Mouse (Mus musculus) spleen, postnatal 10 days (tissue): ENCODE measurements around the gene Cald1.
A peak's percentile ranks its signal among the peaks of the same experiment; 100 is the strongest.

Experiments used
- DNase-seq, 2 experiments: peaks; one replicate each; pipeline ENCODE4 v3.0.0; 2021 to 2022; ENCODE audit warnings: low spot score in 2 of 2

Cald1 gene

GRCm38 (mm10) chr6:34598121-34599065 is at the start of gene Cald1:
Gene Cald1, plus strand, starts transcription at chr6:34598500.
- no peak for DNase-seq

GRCm38 (mm10) chr6:34549017-34549416 is 49.3 kb upstream of the Cald1 start:
- DNase-seq = peak; percentile 51 to 81

DNA sequence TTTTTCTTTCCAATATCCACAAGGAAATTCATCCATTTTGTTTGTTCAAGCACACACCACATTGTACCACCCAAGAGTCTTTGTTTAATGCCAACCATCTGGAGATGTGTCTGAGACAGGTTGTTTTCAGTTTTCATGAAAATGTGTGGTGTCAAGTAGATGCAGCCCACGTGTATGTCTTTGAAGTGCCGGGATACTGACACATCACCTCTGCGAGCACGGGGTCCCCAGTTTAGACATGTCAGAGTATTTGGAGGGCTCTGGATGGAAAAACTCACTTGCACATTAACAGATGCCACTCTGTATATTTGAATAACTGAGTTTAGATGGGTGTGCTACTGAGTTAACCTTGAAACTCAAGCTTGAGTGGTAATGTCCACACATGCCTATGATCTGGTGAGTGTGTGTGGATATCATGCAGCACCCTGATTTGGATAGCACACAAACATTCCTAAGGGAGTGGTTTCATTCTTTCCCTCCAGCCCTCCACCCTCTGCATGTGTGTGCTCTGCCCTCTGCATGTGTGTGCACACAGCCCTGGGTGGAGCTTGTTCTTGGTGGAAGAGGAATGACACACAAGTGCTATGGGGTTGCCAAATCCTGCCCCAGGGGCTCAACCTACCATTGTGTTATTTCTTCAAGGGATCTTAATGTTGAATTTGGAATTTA is 45.7 kb upstream of the Cald1 start:
- DNase-seq = no peak

- no peak for DNase-seq
Measured at GRCm38 (mm10) chr6:34554291-34554997, 43.9 kb upstream of the Cald1 start.

- DNase-seq = no peak
Measured at GRCm38 (mm10) chr6:34559521-34559920, 38.8 kb upstream of the Cald1 start.

GRCm38 (mm10) chr6:34565176-34565880 is 33.0 kb upstream of the Cald1 start:
- DNase-seq = no peak

GRCm38 (mm10) chr6:34567298-34567697 is 31.0 kb upstream of the Cald1 start:
- no peak for DNase-seq

GRCm38 (mm10) chr6:34579504-34580068 is 18.7 kb upstream of the Cald1 start:
- DNase-seq = no peak

DNA sequence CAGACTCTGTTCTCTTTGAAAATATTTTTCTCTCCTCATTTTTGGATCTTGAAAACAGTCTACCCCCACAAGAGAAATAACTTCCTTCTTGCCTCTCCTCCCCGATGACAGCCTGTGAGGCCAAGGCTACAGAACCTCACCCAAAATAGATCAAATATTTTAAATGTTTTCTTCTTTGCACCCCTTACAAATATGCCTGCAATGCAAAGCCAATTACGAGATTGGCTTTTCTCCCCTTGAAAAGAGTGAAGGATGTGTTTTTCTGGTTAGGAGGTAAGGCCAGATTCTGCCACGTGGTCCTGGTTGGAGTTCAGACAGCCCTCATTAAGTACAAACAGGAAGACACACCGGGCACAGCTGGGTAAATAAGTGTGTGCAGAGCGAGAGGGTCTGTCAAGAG is 14.9 kb upstream of the Cald1 start:
- DNase-seq = no peak

DNA sequence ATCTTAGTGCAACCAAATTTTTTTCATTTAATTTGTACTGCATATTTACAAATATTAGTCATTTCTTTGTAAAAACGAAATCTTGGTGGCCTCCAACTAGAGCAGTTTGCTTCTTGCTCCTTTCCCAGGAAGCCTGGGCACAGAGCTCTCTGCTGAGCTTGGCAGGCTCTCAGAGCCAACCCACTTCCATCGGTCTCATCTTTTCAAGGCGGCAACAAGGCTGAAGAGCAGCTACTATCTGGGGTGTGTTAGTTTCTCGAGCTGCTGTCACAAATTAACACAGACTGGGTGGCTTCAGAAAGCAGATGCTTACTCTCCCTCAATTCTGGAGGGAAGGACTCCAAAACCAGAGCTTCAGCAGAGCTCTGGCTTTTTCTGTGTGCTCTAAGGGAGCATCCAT is 10.2 kb upstream of the Cald1 start:
- no peak for DNase-seq

DNA sequence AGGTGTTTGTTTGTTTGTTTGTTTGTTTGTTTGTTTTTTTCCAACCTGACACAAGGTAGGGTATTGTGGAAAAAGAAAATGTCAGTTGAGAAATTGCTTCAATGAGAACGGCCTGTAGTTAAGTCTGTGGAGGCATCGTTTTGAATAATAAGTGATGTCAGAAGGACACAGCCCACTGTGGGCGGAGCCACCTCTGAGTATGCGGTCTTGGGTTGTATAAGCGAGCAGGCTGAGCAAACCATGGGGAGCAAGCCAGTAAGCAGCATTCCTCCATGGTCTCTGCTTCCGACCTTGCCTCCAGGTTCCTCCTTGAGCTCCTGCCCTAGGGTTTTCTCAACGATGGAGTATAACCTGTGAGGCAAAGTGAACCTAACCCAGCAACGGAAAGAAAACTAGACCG is 7.6 kb upstream of the Cald1 start:
- DNase-seq = no peak

DNA sequence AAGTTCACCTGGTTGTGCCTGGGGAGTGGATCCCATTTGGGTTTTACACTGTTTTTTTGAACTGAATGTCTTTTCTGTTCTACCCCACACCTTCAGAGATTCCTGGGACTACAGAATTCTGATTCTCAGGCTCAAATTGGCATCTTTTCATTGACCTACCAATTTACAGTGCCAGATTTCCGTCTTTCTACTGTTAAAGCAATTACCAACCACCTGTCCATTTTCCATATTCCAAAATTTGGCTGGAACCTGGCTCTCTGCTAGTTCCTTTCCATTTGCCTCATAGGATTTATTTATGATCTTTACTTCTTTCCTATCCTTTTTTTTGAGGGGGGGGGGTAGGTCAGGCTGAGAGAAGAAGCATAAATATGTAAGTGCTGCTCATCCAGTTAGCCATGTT is 4.9 kb upstream of the Cald1 start:
- no peak for DNase-seq

GRCm38 (mm10) chr6:34597316-34597715 is 984 bp upstream of the Cald1 start:
- no peak for DNase-seq

GRCm38 (mm10) chr6:34599171-34599570 is 871 bp downstream of the Cald1 start:
- no peak for DNase-seq

DNA sequence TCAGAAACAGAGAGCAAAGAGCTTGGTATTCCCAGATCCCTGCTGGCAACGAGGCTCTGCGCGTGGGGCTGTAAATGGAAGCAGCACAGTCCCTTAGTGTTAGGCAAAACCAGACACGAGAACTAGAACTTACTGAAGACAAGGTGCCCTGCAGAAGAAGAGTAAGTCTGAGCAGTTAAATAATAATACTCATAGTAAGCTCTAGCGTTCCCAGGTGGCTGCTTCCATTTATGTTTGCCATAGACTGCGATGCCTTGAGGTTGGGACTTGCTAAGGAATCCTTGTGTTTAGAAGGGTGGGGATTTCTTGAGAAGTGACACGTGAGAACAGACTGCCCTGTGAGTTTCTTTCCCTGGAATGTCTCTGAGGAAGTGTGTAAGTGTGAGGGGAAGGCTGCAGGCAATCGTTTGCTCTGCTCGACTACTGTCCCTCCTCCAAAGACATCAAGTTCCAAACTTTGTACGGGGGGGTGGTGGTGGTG is 1.4 kb downstream of the Cald1 start:
- DNase-seq = no peak

DNA sequence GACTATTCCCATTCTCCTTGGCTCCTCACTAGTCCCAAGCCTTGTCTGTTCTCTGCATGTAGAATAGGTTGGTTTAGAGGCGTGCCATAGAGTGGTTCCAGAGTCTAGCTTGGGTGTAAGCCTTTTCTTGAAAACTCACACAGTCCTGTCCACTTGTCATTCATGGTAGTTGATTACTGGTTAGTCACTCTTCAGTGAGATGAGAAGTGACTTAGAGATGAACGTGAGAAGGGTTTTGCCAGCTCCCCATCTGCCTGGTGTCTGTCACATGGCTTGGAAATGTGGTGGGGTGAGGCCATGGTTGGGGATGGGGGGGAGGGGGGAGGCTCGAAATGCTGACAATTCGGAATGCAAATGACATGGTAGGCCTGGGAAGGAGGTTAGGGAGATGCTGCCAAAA is 2.5 kb downstream of the Cald1 start:
- no peak for DNase-seq

GRCm38 (mm10) chr6:34602091-34602490 is 3.8 kb downstream of the Cald1 start:
- no peak for DNase-seq

DNA sequence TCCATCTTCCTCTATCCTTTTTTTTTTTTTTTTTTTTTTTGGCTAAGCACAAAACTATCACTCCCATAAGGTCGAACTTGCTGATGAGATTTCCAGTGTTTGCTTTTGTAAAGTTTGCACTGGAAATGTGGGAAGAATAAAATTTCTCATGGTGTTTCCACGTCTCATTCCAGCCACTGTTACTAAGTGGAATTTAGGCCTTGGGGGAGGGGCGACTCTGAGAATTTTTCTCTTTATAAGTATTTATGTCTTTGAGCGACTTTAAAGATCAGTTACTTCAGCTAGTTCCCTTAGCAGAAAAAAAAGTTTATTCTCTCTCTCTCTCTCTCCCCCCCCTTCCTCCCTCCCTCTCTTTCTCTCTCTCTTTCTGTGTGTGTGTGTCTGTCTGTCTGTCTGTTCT is 8.1 kb downstream of the Cald1 start:
- no peak for DNase-seq

GRCm38 (mm10) chr6:34608603-34609002 is 10.3 kb downstream of the Cald1 start:
- DNase-seq = no peak

- DNase-seq = no peak
Measured at GRCm38 (mm10) chr6:34609892-34610829, 11.9 kb downstream of the Cald1 start.
